Mouse (Mus musculus) NIH3T3 (cell line): ENCODE measurements around the gene Parp14.

Source experiments
- DNase-seq: peaks from one replicate; pipeline ENCODE4 v3.0.0-alpha.2; 2012; ENCODE audit warnings: low read depth

Gene Parp14

DNA sequence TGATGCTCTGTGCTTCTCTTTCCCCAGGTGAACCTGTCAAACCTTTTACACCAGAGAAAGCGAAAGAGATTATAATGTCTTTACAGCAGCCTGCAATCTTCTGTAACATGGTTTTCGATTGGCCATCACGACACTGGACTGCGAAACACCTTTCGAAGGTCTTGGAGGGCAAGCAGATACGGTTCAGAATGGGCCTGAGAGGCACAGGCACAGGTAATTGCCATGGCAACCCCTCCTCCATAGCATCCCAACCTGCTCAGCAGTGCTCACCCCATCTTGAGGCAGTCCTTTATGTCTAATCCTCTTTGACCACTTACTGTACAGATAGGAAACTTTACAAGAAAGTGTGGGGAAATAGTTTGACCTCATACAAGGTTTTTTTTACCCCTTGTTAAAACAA lies 84.2 kb downstream of the Parp14 start:
- no peak for DNase-seq

DNA sequence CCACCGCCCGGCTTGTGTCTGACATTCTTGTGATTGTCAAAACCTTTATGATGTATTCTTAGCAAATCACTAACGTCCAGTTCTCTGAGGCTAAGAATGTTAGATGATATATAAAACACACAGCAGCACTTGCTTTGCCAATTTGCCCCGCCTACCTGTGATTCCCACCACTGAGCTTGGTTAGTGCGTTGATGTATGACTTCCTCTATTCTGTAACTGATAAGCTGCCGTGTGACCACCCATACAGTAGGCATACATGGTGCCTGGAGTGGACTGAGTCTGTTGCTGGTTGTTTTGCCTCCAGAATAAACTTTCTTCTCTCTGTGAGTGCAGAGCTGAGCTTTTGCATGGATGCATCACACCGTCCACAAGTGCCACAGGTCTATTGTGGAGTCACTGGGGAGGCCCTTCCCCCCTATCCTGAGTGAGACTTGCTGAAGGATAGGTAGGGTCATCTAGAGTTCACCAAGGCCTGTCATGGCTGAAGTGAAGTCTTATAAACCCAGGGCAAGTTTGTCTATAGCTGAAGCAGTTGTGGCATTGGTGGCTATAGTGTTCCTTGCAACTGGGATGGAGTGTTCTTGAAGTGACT lies 87.1 kb downstream of the Parp14 start:
- no peak for DNase-seq

DNA sequence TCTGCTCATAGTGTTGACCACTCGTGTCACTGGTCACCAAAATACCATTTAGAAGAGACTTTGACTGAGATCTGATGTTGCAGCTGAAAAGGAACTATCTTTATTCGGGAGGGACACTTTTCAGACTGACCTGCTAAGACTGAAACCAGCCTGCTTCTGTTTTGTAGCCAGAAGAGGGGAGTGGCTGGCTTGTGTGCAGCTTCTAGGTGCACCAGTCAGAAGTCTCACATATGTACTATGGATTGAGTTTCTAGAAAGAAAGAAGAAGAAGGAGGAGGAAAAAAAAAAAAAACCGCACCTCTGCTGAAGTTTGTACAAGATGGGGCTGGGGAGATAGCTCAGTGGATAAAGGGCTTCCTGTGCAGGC lies 88.2 kb downstream of the Parp14 start:
- no peak for DNase-seq
